Comparison of ENCODE assay signal across 14 mouse cellular contexts in the genomic region with DNA sequence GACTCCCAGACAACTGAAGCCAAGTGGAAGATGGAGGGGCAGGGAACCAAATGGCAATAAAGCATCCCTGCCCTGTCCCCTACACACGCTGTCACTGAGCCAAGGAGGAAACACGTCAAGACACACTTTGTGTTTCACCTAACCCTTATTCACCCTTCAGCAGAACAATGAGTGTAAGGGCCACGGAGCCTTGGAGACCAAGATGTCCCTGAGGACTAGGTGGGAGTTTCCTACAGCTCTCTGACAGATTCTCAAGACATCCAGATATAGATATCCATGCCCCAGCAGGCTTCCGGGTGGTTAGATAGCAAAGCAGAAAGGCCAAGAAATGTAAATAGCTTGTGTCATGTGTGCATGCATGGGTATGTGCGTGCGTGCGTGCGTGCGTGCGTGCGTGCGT.
DNase-seq lines count a peak whose midpoint lies in the region; TF ChIP-seq lines count a peak whose summit lies in the region.
"Had no signal": no experiment of that assay in that cellular context is flagged by ENCODE, and none has a peak within 500 bp of the region (broad histone marks: within the 10 kb centered on the region; RNA-seq: fewer than 3 reads in every experiment).

No protein-coding gene starts in this region.

- DNase-seq in adrenal gland, adult 2 months: peak; percentile 42
- DNase-seq in adrenal gland, adult 18-20 months (ENCODE audit: low spot score in 2 of 2): no peak
- no peak for DNase-seq in layer of hippocampus, adult 2 months (ENCODE audit: low spot score in 2 of 2)
- no peak for DNase-seq in layer of hippocampus, adult 11-12 months (ENCODE audit: low spot score)
- peak; percentile 55 for DNase-seq in heart, postnatal 4 days
- DNase-seq in layer of hippocampus, postnatal 25 days (ENCODE audit: extremely low spot score in 1 of 2, low spot score in 1 of 2): no peak
- DNase-seq in layer of hippocampus, adult 9-10 months (ENCODE audit: low spot score): no peak
- DNase-seq: cerebellum, postnatal 10 days; forebrain, postnatal 0 days; liver, embryonic 13.5 days; right cerebral cortex, postnatal 14 days had no signal

- peaks cover 63% of the 10 kb centered on the region for H3K4me1 ChIP-seq in brown adipose tissue, adult 24 weeks (ENCODE audit: control insufficient read depth, insufficient read depth, insufficient read length, low read length)
- H3K4me1 ChIP-seq: midbrain, embryonic 13.5 days; neural tube, embryonic 13.5 days had no signal

- no peak overlapping the region for H3K4me3 ChIP-seq in layer of hippocampus, adult 2 months
- H3K4me3 ChIP-seq in brown adipose tissue, adult 24 weeks (ENCODE audit: insufficient read depth, low read depth, low read length): no peak overlapping the region
- H3K4me3 ChIP-seq: liver, embryonic 13.5 days; midbrain, embryonic 13.5 days; neural tube, embryonic 13.5 days had no signal

- TF ChIP-seq CTCF in layer of hippocampus, adult 2 months (conservative IDR thresholded peaks at IDR 0.05): no peak

- peak overlapping the region; percentile 69 for H3K27ac ChIP-seq in layer of hippocampus, adult 2 months
- peak overlapping the region; percentile 99 for H3K27ac ChIP-seq in brown adipose tissue, adult 24 weeks (replicated peaks; ENCODE audit: low read depth, low read length)
- H3K27ac ChIP-seq: liver, embryonic 13.5 days; midbrain, embryonic 13.5 days; neural tube, embryonic 13.5 days had no signal

Comparison
In these comparisons a context has a peak if more than half of its experiments do, and no peak if none do; other contexts are left out.
1. DNase-seq: peak in adrenal gland, adult 2 months (single experiment) and heart, postnatal 4 days (single experiment); none in adrenal gland, adult 18-20 months (0 of 2), layer of hippocampus, adult 2 months (0 of 2), layer of hippocampus, adult 11-12 months (single experiment), layer of hippocampus, postnatal 25 days (0 of 2) and layer of hippocampus, adult 9-10 months (single experiment).